Mouse (Mus musculus) macrophage (primary cell): ENCODE data around the gene Pm20d1. TPM values are rescaled to one million over a fixed set of nuclear protein-coding genes. Genes with fewer than 3 reads are reported as not detected.

ENCODE experiments used
- H3K27ac ChIP-seq: fragments of 350-480 bp; formaldehyde crosslinking; 2 replicates; pipeline ENCODE4 v1.9.0; 2021
- H3K36me3 ChIP-seq: fragments of 350-480 bp; formaldehyde crosslinking; 2 replicates; pipeline ENCODE4 v1.9.0; 2021; ENCODE audit errors: inconsistent target
- H3K4me3 ChIP-seq: fragments of 350-480 bp; formaldehyde crosslinking; 2 replicates; pipeline ENCODE4 v1.9.0; 2021; ENCODE audit errors: inconsistent target
- H3K79me2 ChIP-seq: fragments of 350-480 bp; formaldehyde crosslinking; 2 replicates; pipeline ENCODE4 v1.9.0; 2021; ENCODE audit errors: inconsistent target
- WGBS: methylation state at CpG from one replicate; pipeline ENCODE4 v1.1.7; 2026; ENCODE audit warnings: inconsistent platforms; ENCODE audit not compliant: missing documents; 5-methylcytosine and 5-hydroxymethylcytosine counted together
- polyA plus RNA-seq: library from polyadenylated mRNA; stranded (reverse); fragments of 250-400 nt; gene quantifications from 3 replicates; pipeline ENCODE4 v1.2.4, GENCODE M21; 2018; ENCODE audit warnings: inconsistent platforms
- total RNA-seq, 78 experiments: library from RNA; depleted of rRNA; stranded (reverse); fragments of 250-400 nt; gene quantifications; 1 replicate in 9 of 78; 2 replicates in 24 of 78; 3 replicates in 43 of 78; 4 replicates in 2 of 78; pipeline ENCODE4 v1.2.4; 2018; ENCODE audit warnings: inconsistent platforms in 56 of 78

The Pm20d1 gene
- total RNA-seq (2018; cell fraction: chromatin; rRNA removed): not detected
- under 1 TPM in 2 of 26 experiments, not detected in 24; 0.05 TPM for total RNA-seq (2018; cell fraction: cytosol; rRNA removed)
- under 1 TPM in 1 of 26 experiments, not detected in 25; 0.10 TPM for total RNA-seq (2018; cell fraction: nucleus; rRNA removed)
- polyA plus RNA-seq: not detected in 3 replicates

DNA sequence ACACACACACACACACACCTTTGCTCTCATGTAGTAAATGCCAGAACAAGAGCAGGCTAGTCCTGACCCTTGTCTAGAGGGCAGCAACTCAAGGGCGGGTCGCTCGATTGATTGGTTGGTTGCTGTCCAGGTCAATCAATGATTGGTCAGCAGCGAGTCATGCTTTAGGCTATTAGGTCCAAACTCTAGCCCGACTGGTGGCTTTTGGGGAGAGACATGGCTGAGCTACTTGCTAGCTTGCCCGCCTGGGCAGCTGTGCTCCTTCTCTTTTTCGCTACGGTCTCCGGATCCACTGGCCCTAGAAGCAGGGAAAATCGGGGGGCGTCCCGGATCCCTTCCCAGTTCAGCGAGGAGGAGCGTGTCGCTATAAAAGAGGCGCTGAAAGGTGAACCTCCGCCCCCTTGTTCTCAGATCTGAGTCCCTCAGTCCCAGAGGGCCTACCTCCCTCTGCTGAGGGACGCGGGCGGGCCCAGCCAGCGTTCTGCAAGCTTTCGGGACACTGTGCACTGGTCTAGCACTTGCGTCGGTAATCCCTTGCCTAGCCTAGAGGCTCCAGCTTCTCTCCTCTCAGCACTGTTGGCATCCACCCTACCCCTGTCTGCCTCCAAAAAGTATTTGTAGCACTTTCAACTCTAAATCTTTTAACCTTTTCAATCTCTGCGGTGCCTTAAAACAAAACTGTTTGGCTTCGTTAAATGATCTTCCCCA, at the start of gene Pm20d1:
Pm20d1 (plus strand) TSS at position 180 of the 708 bp plus-strand sequence.
- WGBS: 13% methylated on average over 26 of the region's 26 CpGs
- no peaks in the 10 kb centered on the region for H3K36me3 ChIP-seq

DNA sequence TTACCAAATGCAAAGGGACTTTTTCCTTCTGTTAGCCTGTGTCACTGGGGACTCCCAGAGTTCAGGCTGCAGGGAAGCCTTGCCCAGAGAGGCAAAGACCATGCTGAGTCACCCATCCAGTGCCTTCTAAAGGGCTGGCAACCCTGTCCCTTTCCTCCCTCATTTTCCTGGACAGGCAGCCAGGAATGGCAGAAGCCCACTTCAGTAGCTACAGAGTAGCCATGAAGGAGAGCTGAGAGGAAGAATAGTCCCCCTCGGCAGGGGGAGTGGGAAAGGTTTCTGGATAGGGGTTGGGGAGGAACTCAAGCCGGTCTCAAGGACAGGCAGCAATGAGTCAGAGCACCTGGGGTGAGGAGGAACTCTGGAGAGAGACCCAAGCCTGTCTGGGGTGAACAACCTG, 49.4 kb upstream of the Pm20d1 start:
- H3K36me3 ChIP-seq: no peaks in the 10 kb centered on the region
- no peak overlapping the region for H3K27ac ChIP-seq
- H3K4me3 ChIP-seq: no peak overlapping the region
- H3K79me2 ChIP-seq: no peaks in the 10 kb centered on the region
- WGBS: 75% methylated on average over 2 of the region's 2 CpGs

More for the DNA sequence above, at the start of gene Pm20d1:
- Histone ChIP-seq H3K79me2 (no peaks in the 10 kb centered on the region), H3K27ac (no peak within 1 kb of the TSS), H3K4me3 (no peak within 1 kb of the TSS)

DNA sequence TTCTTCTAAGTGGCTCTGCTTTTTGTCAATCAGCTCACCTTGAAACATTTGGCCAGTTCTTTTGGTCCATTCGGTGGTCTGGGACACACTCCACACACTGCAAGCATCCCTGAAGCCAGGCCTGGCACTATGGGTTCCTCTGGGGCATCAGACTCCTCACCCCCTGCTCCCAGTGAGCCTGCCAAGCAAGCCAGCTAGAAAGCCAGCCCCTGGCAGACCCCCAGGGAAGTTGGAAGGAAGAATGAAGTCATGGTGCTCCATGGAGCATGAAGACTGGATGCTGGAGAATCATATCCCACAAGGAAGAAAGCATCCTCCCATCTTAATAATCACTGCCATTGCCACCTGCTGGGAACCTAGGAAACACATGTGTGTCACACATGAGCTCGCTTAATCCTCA, 48.5 kb upstream of the Pm20d1 start:
- H3K36me3 ChIP-seq: no peaks in the 10 kb centered on the region
- no peak overlapping the region for H3K27ac ChIP-seq
- no peaks in the 10 kb centered on the region for H3K79me2 ChIP-seq
- H3K4me3 ChIP-seq: no peak overlapping the region
- WGBS: 97% methylated on average over 2 of the region's 2 CpGs

DNA sequence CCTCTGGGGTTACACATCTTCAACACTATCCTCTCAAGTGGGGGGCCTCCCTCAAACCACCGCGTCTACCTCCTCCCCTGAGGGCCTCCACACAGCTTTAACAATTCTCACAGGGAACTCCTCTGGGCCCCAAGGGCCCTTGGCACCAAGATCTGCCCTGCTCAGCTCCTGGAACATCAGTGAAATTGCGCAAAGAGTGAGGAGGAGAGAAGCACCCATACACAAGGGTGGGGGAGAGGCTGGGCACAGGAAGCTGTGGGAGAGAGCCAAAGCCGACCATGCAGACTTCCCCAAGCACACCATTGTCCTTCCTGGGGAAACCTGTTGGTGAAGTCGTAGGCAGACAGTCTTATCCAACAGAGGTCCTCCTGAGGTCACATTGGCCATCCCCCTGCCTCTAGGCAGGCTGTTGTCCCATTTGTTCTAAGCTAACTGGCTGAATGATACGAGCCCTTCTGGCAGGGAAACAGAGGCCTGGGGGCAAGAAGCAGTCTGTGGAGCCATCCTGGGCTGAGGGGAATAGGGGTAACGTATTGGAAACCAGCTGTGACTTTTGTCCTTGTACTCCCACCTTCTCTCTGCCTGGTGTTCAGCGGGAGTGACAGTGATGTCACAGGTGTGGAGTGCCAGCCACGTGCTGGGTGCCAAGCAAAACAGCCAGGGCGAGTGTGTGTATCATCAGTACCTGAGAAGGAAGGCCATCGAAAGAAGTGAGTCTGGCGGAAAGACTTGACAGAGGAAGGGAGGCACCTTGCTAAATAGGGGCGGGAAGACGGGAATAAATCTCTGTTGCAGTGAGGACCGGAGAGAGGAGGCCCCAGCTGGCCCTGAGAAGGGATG, 47.3 kb upstream of the Pm20d1 start:
- Histone ChIP-seq H3K36me3 (no peaks in the 10 kb centered on the region), H3K79me2 (no peaks in the 10 kb centered on the region), H3K4me3 (no peak overlapping the region), H3K27ac (no peak overlapping the region)
- WGBS: 61% methylated on average over 15 of the region's 15 CpGs

DNA sequence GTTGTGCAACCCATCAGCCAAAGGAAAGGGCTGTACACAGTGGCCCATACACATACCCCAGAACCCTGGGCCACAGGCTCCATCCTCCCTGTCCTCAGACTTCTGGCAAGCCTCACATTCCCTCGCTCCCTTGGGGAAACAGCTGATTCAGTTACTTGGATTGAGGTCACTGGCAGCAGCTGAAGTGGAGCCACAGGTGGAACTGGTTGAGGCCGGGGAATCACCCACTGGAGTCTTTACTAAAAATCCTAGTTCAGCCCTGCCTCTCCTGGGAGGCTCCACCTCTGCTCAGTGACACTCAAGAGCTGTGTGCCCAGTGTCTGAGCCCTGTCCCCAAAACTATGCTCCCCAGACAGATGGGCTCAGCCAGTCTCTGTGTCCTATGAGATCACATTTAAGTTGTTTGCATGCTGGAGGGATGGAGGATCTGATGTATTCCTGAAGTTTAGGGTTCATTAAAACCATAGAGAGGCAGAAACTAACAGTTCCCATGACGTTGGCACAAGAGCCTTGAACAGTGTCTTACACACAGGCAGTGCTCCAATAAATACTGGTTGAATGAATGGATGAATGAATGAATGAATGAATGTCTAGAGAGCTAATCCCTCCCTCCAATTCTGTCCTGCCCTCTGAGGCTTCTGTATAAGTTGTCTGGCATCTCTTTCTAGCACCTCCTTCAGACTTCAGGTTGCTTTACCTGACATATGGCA, 45.8 kb upstream of the Pm20d1 start:
- H3K79me2 ChIP-seq: no peaks in the 10 kb centered on the region
- WGBS: 93% methylated on average over 3 of the region's 3 CpGs
- no peaks in the 10 kb centered on the region for H3K36me3 ChIP-seq
- H3K27ac ChIP-seq: no peak overlapping the region
- no peak overlapping the region for H3K4me3 ChIP-seq

DNA sequence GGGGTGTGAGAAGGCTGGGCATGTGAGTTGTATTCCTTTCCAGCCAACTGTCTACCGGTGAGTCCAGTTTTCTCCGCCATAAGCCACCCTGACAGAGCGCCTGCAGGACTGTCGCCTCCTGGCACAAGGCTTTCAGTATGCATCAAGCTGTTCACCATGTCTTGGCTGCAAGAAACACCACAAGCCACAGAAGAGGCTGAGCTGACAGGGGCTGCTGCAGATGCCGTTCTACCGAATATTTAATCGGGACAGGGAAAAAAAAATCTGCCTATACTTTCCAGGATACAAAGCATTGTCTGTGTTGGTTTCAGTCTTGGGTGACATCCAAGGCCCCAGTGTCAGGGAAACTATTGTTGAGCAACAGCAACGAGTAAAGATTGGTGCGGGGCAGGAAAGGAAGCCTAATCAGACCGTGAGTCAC, 45.3 kb upstream of the Pm20d1 start:
- H3K27ac ChIP-seq: no peak overlapping the region
- WGBS: 33% methylated on average over 10 of the region's 10 CpGs
- no peak overlapping the region for H3K4me3 ChIP-seq
- H3K79me2 ChIP-seq: no peaks in the 10 kb centered on the region
- no peaks in the 10 kb centered on the region for H3K36me3 ChIP-seq

DNA sequence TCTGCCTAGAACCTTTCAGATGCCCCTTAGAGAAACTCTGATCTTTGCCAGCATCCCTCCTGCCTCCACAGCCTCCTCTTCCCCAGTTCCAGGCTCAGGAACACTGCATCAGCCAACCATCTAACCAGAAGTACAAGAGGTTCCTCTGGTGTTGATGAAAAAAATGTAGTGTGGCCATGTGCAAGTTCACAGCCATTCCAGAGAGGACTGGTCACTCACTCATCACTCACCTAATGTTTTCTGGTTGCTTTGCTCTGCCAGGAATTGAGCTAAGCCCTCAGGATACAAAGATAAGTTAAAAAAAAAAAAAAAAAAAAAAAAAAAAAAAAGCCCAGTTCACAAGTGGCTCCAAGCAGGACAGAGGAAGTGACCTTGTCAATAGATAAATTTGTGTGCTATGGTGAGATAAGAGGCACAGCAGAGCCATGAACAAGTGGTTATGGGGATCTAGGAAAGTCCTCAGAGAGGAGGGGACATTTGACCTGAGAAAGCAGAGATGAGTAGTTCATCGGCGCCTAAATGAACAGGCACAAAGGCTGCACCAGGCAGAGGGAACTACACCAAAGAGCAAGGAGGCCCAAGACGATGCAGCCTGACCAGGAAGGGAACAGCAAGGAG, 42.9 kb upstream of the Pm20d1 start:
- 18% methylated on average over 3 of the region's 3 CpGs for WGBS
- Histone ChIP-seq H3K79me2 (no peaks in the 10 kb centered on the region), H3K36me3 (no peaks in the 10 kb centered on the region), H3K4me3 (no peak overlapping the region), H3K27ac (no peak overlapping the region)

DNA sequence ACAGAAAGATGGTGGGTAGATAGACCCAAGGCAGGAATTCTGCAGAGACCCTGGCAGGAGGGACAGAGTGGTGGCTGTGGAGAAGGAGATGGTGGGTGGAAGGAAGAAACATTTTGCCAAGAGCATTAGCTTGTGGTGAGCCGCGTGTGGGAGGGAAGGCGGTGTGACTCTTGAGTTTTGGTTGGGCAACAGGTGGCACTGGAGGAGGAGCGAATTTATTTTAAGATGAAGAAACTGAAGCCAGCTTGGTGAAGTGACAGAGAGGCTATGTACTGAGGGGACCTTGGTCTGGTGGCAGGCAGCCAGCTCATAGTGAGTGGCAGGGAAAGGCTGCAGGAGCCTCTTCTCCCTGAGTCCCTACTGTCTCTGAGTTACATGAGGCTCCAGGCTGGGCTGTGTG, 42.3 kb upstream of the Pm20d1 start:
- Histone ChIP-seq H3K36me3 (no peaks in the 10 kb centered on the region), H3K27ac (no peak overlapping the region), H3K4me3 (no peak overlapping the region), H3K79me2 (no peaks in the 10 kb centered on the region)
- WGBS: 36% methylated on average over 4 of the region's 4 CpGs

DNA sequence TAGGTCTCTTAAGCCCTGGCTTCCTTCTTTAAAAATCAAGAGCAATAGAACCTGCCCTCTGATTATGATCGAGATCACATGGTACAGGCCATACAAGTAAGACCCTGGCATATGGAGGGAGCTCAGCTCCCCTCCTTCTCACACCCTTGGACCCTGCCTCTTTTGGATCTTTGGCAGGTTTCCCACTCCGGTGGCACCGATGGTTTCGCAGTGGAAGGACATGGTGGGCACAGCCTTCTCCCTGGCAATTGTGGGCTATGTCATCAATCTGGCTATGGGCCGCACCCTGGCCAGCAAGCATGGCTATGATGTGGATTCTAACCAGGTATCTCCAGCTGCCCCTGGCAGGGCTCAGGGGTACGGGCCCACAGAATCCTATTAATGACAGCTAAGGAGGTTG, 40.0 kb upstream of the Pm20d1 start:
- WGBS: 96% methylated on average over 6 of the region's 6 CpGs
- H3K27ac ChIP-seq: no peak overlapping the region
- no peaks in the 10 kb centered on the region for H3K79me2 ChIP-seq
- no peak overlapping the region for H3K4me3 ChIP-seq
- no peaks in the 10 kb centered on the region for H3K36me3 ChIP-seq

DNA sequence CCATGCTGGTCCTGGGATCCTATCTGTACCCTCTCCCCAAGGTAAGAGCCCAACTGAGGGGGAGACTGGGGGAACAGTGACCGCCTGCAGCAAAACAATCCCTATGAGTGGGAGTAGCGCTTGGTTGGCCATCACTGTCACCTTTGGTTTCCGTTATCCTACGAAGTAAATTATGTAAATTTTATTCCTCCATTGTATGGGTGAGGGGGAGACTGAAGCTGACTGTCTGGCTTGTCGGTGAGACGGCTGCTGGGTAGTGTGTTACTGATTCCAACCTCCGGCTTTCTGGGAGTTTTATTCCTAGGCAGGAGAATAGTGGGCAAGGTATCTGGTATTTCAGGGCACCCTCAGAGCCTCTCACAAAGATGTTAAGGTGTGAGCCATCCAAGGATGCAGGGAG, 38.4 kb upstream of the Pm20d1 start:
- H3K4me3 ChIP-seq: no peak overlapping the region
- H3K27ac ChIP-seq: no peak overlapping the region

DNA sequence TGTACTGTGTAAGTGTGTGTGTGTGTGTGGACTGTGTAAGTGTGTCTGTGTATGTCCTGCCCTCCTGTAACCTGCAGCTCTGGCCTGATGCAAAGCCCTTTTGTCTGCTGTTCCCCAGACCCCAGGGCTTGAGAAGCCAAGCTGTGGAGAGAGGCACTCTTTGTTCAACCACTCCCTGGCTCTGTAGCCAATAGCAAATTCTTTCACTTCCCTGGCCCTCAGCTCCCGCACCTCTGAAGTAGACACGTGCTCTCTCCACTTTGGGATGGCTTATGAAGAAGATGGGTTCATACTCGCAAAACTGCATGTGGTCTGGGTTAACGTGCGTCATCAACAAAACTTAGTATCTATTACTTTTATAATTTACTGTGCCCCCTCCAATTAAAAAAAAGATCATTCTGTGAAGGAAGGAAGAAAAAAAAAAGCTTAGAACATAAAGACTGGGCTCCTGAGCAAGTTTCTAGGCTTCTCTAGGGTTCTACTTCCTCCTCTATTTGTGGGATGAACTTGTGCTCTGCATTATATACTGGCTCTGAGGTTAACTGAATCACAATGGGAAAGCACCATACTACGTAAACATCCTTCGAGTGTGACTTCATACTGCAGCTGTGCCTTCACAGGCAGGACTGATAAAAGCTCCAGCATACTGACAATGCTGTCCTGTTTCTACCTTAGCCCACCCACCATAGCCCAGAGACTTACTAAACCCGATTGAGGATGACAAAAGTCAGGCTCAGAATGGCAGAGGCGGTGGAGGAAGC, 37.3 kb upstream of the Pm20d1 start:
- 40% methylated on average over 9 of the region's 9 CpGs for WGBS

More for the DNA sequence above, 38.4 kb upstream of the Pm20d1 start:
- Histone ChIP-seq H3K79me2 (no peaks in the 10 kb centered on the region), H3K36me3 (no peaks in the 10 kb centered on the region)
- over 99% methylated on average over 6 of the region's 7 CpGs for WGBS

DNA sequence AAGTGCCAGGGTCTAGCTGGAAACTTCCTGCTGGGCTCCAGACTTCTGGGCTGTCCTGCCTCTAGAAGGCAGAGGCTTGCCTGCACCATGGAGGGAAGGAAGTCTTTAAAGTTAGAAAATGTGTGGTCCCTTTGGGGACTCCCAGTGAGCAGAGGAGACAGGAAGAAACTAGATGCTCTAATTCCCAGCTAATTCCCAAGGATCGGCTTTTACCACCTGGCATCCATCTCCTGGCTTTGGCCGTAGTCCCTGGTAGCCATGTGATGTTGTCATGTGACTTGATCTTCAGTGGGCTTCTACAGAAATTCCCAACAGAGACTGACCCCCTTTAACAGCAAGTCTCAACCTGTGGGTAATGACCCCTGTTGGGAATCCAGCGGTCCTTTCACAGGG, 36.8 kb upstream of the Pm20d1 start:
- H3K79me2 ChIP-seq: no peaks in the 10 kb centered on the region
- 97% methylated on average over 3 of the region's 3 CpGs for WGBS
- H3K4me3 ChIP-seq: no peak overlapping the region
- peak overlapping the region; percentile 24 for H3K27ac ChIP-seq
- no peaks in the 10 kb centered on the region for H3K36me3 ChIP-seq

More for the DNA sequence above, 37.3 kb upstream of the Pm20d1 start:
- H3K27ac ChIP-seq: peak overlapping the region; percentile 24
- H3K36me3 ChIP-seq: no peaks in the 10 kb centered on the region
- no peaks in the 10 kb centered on the region for H3K79me2 ChIP-seq
- no peak overlapping the region for H3K4me3 ChIP-seq

DNA sequence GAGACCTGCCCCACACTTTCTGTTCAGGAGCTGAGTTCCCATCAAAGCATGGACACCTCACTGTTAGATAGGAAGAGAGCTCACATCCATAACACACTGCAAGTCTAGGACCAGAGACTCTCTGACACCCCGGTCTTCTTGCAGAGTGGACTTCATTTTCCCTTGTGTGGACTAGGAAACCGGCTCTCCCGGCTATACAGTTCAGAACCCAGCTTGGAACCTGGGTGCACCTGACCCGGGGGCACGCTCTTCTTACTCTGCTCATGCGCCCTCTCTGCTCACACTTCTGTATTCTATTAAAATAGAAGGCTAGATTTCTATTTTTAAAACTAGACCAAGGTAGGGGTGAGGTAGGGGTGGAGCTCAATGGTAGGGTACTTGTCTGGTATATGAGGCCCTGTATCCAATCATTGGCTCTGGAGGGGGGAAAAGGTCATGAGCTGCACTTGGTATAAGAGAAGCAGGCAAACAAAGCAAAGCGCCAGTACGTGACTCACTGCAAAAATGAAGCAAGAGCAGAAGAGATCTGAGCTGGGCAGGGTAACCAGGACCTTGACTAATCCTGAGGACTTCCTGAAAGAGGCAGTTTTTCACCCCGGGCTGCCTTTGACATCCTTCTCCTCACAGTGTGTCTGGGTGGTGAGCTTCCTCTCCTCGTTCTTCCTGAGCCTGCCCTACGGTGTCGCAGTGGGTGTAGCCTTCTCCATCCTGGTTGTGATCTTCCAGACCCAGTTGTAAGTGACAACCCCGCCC, 35.9 kb upstream of the Pm20d1 start:
- WGBS: 46% methylated on average over 13 of the region's 13 CpGs
- no peaks in the 10 kb centered on the region for H3K79me2 ChIP-seq
- H3K36me3 ChIP-seq: no peaks in the 10 kb centered on the region
- H3K4me3 ChIP-seq: no peak overlapping the region
- peak overlapping the region; percentile 32; the same call in 1 of the 2 replicates for H3K27ac ChIP-seq
